Mouse (Mus musculus) macrophage (primary cell): Measurements from ENCODE around the gene Fgg. TPM values are rescaled to one million over a fixed set of nuclear protein-coding genes. Genes with fewer than 3 reads are reported as not detected.

Experiments used
- H3K27ac ChIP-seq: fragments of 350-480 bp; formaldehyde crosslinking; 2 replicates; pipeline ENCODE4 v1.9.0; 2021
- H3K36me3 ChIP-seq: fragments of 350-480 bp; formaldehyde crosslinking; 2 replicates; pipeline ENCODE4 v1.9.0; 2021; ENCODE audit errors: inconsistent target
- H3K4me3 ChIP-seq: fragments of 350-480 bp; formaldehyde crosslinking; 2 replicates; pipeline ENCODE4 v1.9.0; 2021; ENCODE audit errors: inconsistent target
- H3K79me2 ChIP-seq: fragments of 350-480 bp; formaldehyde crosslinking; 2 replicates; pipeline ENCODE4 v1.9.0; 2021; ENCODE audit errors: inconsistent target
- WGBS: methylation state at CpG from one replicate; pipeline ENCODE4 v1.1.7; 2026; ENCODE audit warnings: inconsistent platforms; ENCODE audit not compliant: missing documents; 5-methylcytosine and 5-hydroxymethylcytosine counted together
- polyA plus RNA-seq: library from polyadenylated mRNA; stranded (reverse); fragments of 250-400 nt; gene quantifications from 3 replicates; pipeline ENCODE4 v1.2.4, GENCODE M21; 2018; ENCODE audit warnings: inconsistent platforms
- total RNA-seq, 78 experiments: library from RNA; depleted of rRNA; stranded (reverse); fragments of 250-400 nt; gene quantifications; 1 replicate in 9 of 78; 2 replicates in 24 of 78; 3 replicates in 43 of 78; 4 replicates in 2 of 78; pipeline ENCODE4 v1.2.4; 2018; ENCODE audit warnings: inconsistent platforms in 56 of 78

Gene Fgg
- not detected for total RNA-seq (2018; cell fraction: chromatin; rRNA removed)
- total RNA-seq (2018; cell fraction: cytosol; rRNA removed), result not detected
- not detected for total RNA-seq (2018; cell fraction: nucleus; rRNA removed)
- not detected in 3 replicates for polyA plus RNA-seq

- Histone ChIP-seq H3K79me2 (no peaks in the 10 kb centered on the region), H3K27ac (no peak within 1 kb of the TSS), H3K4me3 (no peak within 1 kb of the TSS), H3K36me3 (no peaks in the 10 kb centered on the region)
- WGBS, result 74% methylated on average over 6 of the region's 7 CpGs
Observed at GRCm38 (mm10) chr3:83007557-83007956, at the start of gene Fgg. Fgg (plus strand) TSS chr3:83007724.

- Histone ChIP-seq H3K4me3 (no peak overlapping the region), H3K27ac (no peak overlapping the region), H3K36me3 (no peaks in the 10 kb centered on the region), H3K79me2 (no peaks in the 10 kb centered on the region)
- WGBS, result 84% methylated on average over 3 of the region's 3 CpGs
Observed at GRCm38 (mm10) chr3:82971046-82971445, 36.5 kb upstream of the Fgg start.

GRCm38 (mm10) chr3:82980818-82981217, 26.7 kb upstream of the Fgg start:
- no peak overlapping the region for H3K4me3 ChIP-seq
- H3K79me2 ChIP-seq, result no peaks in the 10 kb centered on the region
- no peak overlapping the region for H3K27ac ChIP-seq
- H3K36me3 ChIP-seq, result no peaks in the 10 kb centered on the region
- 83% methylated on average over 6 of the region's 6 CpGs for WGBS

- 96% methylated on average over 8 of the region's 8 CpGs for WGBS
- Histone ChIP-seq H3K79me2 (no peaks in the 10 kb centered on the region), H3K36me3 (no peaks in the 10 kb centered on the region), H3K27ac (no peak overlapping the region), H3K4me3 (no peak overlapping the region)
Observed at GRCm38 (mm10) chr3:82981861-82982260, 25.7 kb upstream of the Fgg start.

- 75% methylated on average over 2 of the region's 2 CpGs for whole genome bisulfite sequencing
- Histone ChIP-seq H3K27ac (no peak overlapping the region), H3K4me3 (no peak overlapping the region), H3K79me2 (no peaks in the 10 kb centered on the region), H3K36me3 (no peaks in the 10 kb centered on the region)
Observed at GRCm38 (mm10) chr3:82984840-82985239, 22.7 kb upstream of the Fgg start.

GRCm38 (mm10) chr3:82991963-82992362, 15.6 kb upstream of the Fgg start:
- Histone ChIP-seq H3K36me3 (no peaks in the 10 kb centered on the region), H3K4me3 (no peak overlapping the region), H3K79me2 (no peaks in the 10 kb centered on the region), H3K27ac (no peak overlapping the region)
- 91% methylated on average over 12 of the region's 12 CpGs for WGBS

- no peaks in the 10 kb centered on the region for H3K79me2 ChIP-seq
- WGBS, result 87% methylated on average over 6 of the region's 6 CpGs
- H3K27ac ChIP-seq, result no peak overlapping the region
- H3K36me3 ChIP-seq, result no peaks in the 10 kb centered on the region
- no peak overlapping the region for H3K4me3 ChIP-seq
Observed at GRCm38 (mm10) chr3:82992956-82993355, 14.6 kb upstream of the Fgg start.

- H3K4me3 ChIP-seq, result no peak overlapping the region
- no peak overlapping the region for H3K27ac ChIP-seq
- H3K79me2 ChIP-seq, result no peaks in the 10 kb centered on the region
- 7% methylated on average over 23 of the region's 24 CpGs for WGBS
- H3K36me3 ChIP-seq, result no peaks in the 10 kb centered on the region
Observed at GRCm38 (mm10) chr3:82995368-82995767, 12.2 kb upstream of the Fgg start.

GRCm38 (mm10) chr3:82996656-82997055, 10.9 kb upstream of the Fgg start:
- Histone ChIP-seq H3K27ac (no peak overlapping the region), H3K79me2 (no peaks in the 10 kb centered on the region), H3K36me3 (no peaks in the 10 kb centered on the region), H3K4me3 (no peak overlapping the region)
- 89% methylated on average over 3 of the region's 3 CpGs for WGBS

GRCm38 (mm10) chr3:82998772-82999463, 8.6 kb upstream of the Fgg start:
- no peak overlapping the region for H3K27ac ChIP-seq
- H3K4me3 ChIP-seq, result no peak overlapping the region
- H3K36me3 ChIP-seq, result no peaks in the 10 kb centered on the region
- H3K79me2 ChIP-seq, result no peaks in the 10 kb centered on the region
- 37% methylated on average over 8 of the region's 8 CpGs for WGBS

GRCm38 (mm10) chr3:82999995-83000394, 7.5 kb upstream of the Fgg start:
- WGBS, result 89% methylated on average over 9 of the region's 9 CpGs
- H3K4me3 ChIP-seq, result no peak overlapping the region
- H3K79me2 ChIP-seq, result no peaks in the 10 kb centered on the region
- no peaks in the 10 kb centered on the region for H3K36me3 ChIP-seq
- H3K27ac ChIP-seq, result no peak overlapping the region

- Histone ChIP-seq H3K79me2 (no peaks in the 10 kb centered on the region), H3K36me3 (no peaks in the 10 kb centered on the region), H3K27ac (no peak overlapping the region), H3K4me3 (no peak overlapping the region)
- 0% methylated on average over 2 of the region's 2 CpGs for WGBS
Observed at GRCm38 (mm10) chr3:83002191-83002590, 5.3 kb upstream of the Fgg start.

- no peak overlapping the region for H3K27ac ChIP-seq
- no peaks in the 10 kb centered on the region for H3K36me3 ChIP-seq
- no peak overlapping the region for H3K4me3 ChIP-seq
- H3K79me2 ChIP-seq, result no peaks in the 10 kb centered on the region
- 71% methylated on average over 6 of the region's 8 CpGs for WGBS
Observed at GRCm38 (mm10) chr3:83003068-83003467, 4.5 kb upstream of the Fgg start.

- Histone ChIP-seq H3K79me2 (no peaks in the 10 kb centered on the region), H3K36me3 (no peaks in the 10 kb centered on the region)
- WGBS, result 94% methylated on average over 7 of the region's 7 CpGs
Observed at GRCm38 (mm10) chr3:83004801-83005200, 2.7 kb upstream of the Fgg start.

GRCm38 (mm10) chr3:83010291-83010690, 2.8 kb downstream of the Fgg start:
- WGBS, result 74% methylated on average over 11 of the region's 11 CpGs
- no peaks in the 10 kb centered on the region for H3K36me3 ChIP-seq
- H3K27ac ChIP-seq, result no peak overlapping the region
- H3K4me3 ChIP-seq, result no peak overlapping the region
- H3K79me2 ChIP-seq, result no peaks in the 10 kb centered on the region

More at GRCm38 (mm10) chr3:83004801-83005200, 2.7 kb upstream of the Fgg start:
- H3K4me3 ChIP-seq, result no peak overlapping the region
- H3K27ac ChIP-seq, result no peak overlapping the region

GRCm38 (mm10) chr3:83011136-83011535, 3.6 kb downstream of the Fgg start:
- no peaks in the 10 kb centered on the region for H3K36me3 ChIP-seq
- no peak overlapping the region for H3K27ac ChIP-seq
- 93% methylated on average over 4 of the region's 4 CpGs for WGBS
- H3K79me2 ChIP-seq, result no peaks in the 10 kb centered on the region
- no peak overlapping the region for H3K4me3 ChIP-seq
